Mouse (Mus musculus): ENCODE results near the gene Slc7a1. TPM values are rescaled to one million over a fixed set of nuclear protein-coding genes. Genes with fewer than 3 reads are reported as not detected.

Gene Slc7a1
- polyA plus RNA-seq, 1 experiment from 2014 or later, result 16.2 TPM

- WGBS, result 92% methylated on average over 5 of the region's 5 CpGs
- ATAC-seq (ENCODE audit: extremely low read depth, insufficient number of reproducible peaks, low FRiP score, low TSS enrichment), result no peak
Observed at GRCm38 (mm10) chr5:148282631-148283030, 117.1 kb downstream of the Slc7a1 start.

GRCm38 (mm10) chr5:148282093-148282492 is 117.6 kb downstream of the Slc7a1 start:
- Histone ChIP-seq H3K4me1 (peaks cover 21% of the 10 kb centered on the region), H3K27ac (replicated peaks) (no peak overlapping the region), H3K36me3 (peaks cover 88% of the 10 kb centered on the region), H3K9me3 (no peaks in the 10 kb centered on the region; the same call in 1 of the 2 replicates), H3K4me3 (no peak overlapping the region), H3K27me3 (replicated peaks) (no peaks in the 10 kb centered on the region), H3K9ac (no peak overlapping the region), H3K4me2 (no peak overlapping the region)
- WGBS, result 82% methylated on average over 6 of the region's 6 CpGs
- ATAC-seq (ENCODE audit: extremely low read depth, insufficient number of reproducible peaks, low FRiP score, low TSS enrichment), result no peak

More at GRCm38 (mm10) chr5:148282631-148283030, 117.1 kb downstream of the Slc7a1 start:
- peaks cover 21% of the 10 kb centered on the region for H3K4me1 ChIP-seq
- no peaks in the 10 kb centered on the region for H3K27me3 ChIP-seq (replicated peaks)
- H3K36me3 ChIP-seq, result peaks cover 89% of the 10 kb centered on the region
- H3K4me2 ChIP-seq, result no peak overlapping the region
- no peak overlapping the region for H3K4me3 ChIP-seq
- no peak overlapping the region for H3K27ac ChIP-seq (replicated peaks)
- no peak overlapping the region for H3K9ac ChIP-seq
- H3K9me3 ChIP-seq, result no peaks in the 10 kb centered on the region; the same call in 1 of the 2 replicates

GRCm38 (mm10) chr5:148280321-148280720 is 119.4 kb downstream of the Slc7a1 start:
- no peak overlapping the region for H3K4me2 ChIP-seq
- H3K27ac ChIP-seq (replicated peaks), result peak overlapping the region; percentile 25; the same call in 1 of the 2 replicates
- ATAC-seq (ENCODE audit: extremely low read depth, insufficient number of reproducible peaks, low FRiP score, low TSS enrichment), result no peak
- H3K9me3 ChIP-seq, result no peaks in the 10 kb centered on the region; the same call in 1 of the 2 replicates
- no peak overlapping the region for H3K4me3 ChIP-seq
- H3K27me3 ChIP-seq (replicated peaks), result no peaks in the 10 kb centered on the region
- peaks cover 83% of the 10 kb centered on the region for H3K36me3 ChIP-seq
- no peak overlapping the region for H3K9ac ChIP-seq
- peaks cover 21% of the 10 kb centered on the region for H3K4me1 ChIP-seq
- 45% methylated on average over 5 of the region's 5 CpGs for WGBS

- H3K4me3 ChIP-seq, result no peak overlapping the region
- ATAC-seq (ENCODE audit: extremely low read depth, insufficient number of reproducible peaks, low FRiP score, low TSS enrichment), result no peak
- H3K36me3 ChIP-seq, result peaks cover 74% of the 10 kb centered on the region
- no peak overlapping the region for H3K9ac ChIP-seq
- WGBS, result 73% methylated on average over 8 of the region's 8 CpGs
- H3K9me3 ChIP-seq, result no peaks in the 10 kb centered on the region; the same call in 1 of the 2 replicates
- no peaks in the 10 kb centered on the region for H3K27me3 ChIP-seq (replicated peaks)
- H3K27ac ChIP-seq (replicated peaks), result peak overlapping the region; percentile 36
- peaks cover 18% of the 10 kb centered on the region for H3K4me1 ChIP-seq
- no peak overlapping the region for H3K4me2 ChIP-seq
Observed at GRCm38 (mm10) chr5:148278233-148278632, 121.5 kb downstream of the Slc7a1 start.

Other genes with a start within 250 kb of the Slc7a1 start
- gene Ubl3, start 152.9 kb upstream of the Slc7a1 start, polyA plus RNA-seq (2015; fragmentation: Nextera tagmentation; extraction: Ambion mirVana), result 55.0 and 59.1 TPM in 2 replicates

Measured in heart, embryonic 13.5 days (tissue).